Mouse (Mus musculus): ENCODE data around the gene Arfgap1. TPM values are rescaled to one million over a fixed set of nuclear protein-coding genes. Genes with fewer than 3 reads are reported as not detected.

Gene Arfgap1
- polyA plus RNA-seq, 1 experiment: 2.9 TPM

DNA sequence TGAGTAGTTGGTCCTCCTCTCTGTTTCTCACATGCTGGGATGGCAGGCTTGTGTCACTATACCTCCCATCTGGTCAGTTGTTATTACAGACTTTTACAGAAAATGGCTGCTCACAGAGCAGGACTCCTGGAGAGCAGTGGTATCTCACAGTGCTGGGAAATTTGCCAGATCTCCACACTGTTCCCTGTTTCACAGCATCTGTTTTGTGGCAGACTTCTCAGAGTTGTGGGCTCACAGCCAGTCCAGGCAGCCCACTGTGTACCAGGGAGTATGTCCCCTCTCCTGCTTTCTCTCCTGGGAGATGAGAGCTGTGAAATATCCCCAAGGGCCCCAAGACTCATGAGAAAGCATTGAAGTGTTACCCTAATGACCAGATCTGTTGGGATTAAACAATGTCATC, 25.2 kb upstream of the Arfgap1 start:
- H3K9me3 ChIP-seq (ENCODE audit: control insufficient read depth, low read length): no peaks in the 10 kb centered on the region
- no peaks in the 10 kb centered on the region for H3K27me3 ChIP-seq (ENCODE audit: control insufficient read depth)
- H3K4me3 ChIP-seq (replicated peaks): no peak overlapping the region
- no peaks in the 10 kb centered on the region for H3K36me3 ChIP-seq (ENCODE audit: control insufficient read depth)
- H3K4me1 ChIP-seq (ENCODE audit: control insufficient read depth): no peaks in the 10 kb centered on the region
- TF ChIP-seq TAL1 (IDR thresholded peaks at IDR 0.05; ENCODE audit: low read length): no peak
- no peak for TF ChIP-seq GATA1 (IDR thresholded peaks at IDR 0.05; ENCODE audit: low read length)

DNA sequence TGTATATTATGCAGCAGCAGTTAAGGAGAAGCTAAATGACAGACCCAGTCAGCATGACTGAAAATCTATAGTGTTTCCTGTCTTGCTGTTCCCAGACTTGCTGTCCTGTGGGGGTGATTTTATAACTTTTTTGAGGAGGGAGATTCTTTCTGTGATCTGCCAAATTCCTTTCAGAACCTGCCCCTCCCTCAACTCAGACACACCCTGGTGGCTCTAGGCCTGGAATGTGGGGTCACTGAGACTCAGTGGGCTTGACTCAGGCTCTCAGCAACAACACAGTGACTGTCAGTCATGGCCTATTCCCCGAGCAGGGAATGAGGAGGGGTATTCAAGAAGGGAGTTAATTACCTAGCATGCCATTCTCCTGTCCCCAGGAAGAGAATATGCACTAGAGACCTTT, 17.1 kb upstream of the Arfgap1 start:
- H3K4me1 ChIP-seq (ENCODE audit: control insufficient read depth): no peaks in the 10 kb centered on the region
- TF ChIP-seq TAL1 (IDR thresholded peaks at IDR 0.05; ENCODE audit: low read length) (no peak), GATA1 (IDR thresholded peaks at IDR 0.05; ENCODE audit: low read length) (no peak)
- H3K27me3 ChIP-seq (ENCODE audit: control insufficient read depth): peaks cover 40% of the 10 kb centered on the region
- no peaks in the 10 kb centered on the region for H3K9me3 ChIP-seq (ENCODE audit: control insufficient read depth, low read length)
- H3K4me3 ChIP-seq (replicated peaks): no peak overlapping the region
- no peaks in the 10 kb centered on the region for H3K36me3 ChIP-seq (ENCODE audit: control insufficient read depth)

DNA sequence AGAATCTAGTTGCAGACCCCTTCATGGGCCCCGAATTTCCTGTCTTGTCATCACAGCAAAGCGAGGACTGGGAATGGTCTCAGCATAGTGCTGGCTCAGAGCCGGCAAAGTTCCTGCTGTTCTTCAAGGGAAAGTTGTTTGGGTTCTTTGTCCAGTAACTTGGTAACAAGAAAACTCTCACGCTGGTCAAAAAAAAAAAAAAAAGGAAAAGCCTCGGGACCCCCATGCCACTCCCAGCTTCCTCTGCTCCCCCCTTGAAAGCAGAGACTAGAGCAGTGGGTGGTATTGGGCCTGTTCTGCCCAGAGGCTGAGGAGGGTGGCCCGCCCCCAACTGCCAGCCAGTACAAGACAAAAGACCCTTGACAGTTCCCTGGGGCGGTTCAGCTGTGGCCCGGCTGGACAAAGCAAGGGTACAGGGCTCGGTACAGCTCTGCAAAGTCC, 14.3 kb upstream of the Arfgap1 start:
- no peaks in the 10 kb centered on the region for H3K9me3 ChIP-seq (ENCODE audit: control insufficient read depth, low read length)
- peaks cover 62% of the 10 kb centered on the region for H3K27me3 ChIP-seq (ENCODE audit: control insufficient read depth)
- no peak for TF ChIP-seq TAL1 (IDR thresholded peaks at IDR 0.05; ENCODE audit: low read length)
- TF ChIP-seq GATA1 (IDR thresholded peaks at IDR 0.05; ENCODE audit: low read length): no peak
- no peaks in the 10 kb centered on the region for H3K4me1 ChIP-seq (ENCODE audit: control insufficient read depth)
- no peak overlapping the region for H3K4me3 ChIP-seq (replicated peaks)
- no peaks in the 10 kb centered on the region for H3K36me3 ChIP-seq (ENCODE audit: control insufficient read depth)

DNA sequence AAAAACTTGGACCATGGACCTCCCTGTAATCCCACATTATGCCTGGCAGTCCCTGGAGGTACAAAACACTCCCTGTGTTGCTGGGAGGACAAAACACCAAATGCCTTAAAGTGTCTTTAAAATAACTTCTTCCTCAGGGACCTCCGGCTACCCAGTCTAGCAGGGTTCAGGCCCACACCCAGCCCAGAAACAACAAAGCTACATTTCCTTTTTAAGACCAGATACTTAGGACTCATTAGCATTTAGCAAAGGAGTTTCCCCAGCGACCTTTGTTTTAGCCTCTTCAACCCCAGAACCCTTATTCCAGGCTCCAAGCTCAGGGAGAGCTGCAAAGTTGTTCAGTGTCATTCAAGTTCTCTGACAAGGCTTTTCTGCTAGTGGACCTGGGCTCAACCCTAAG, 13.4 kb upstream of the Arfgap1 start:
- no peaks in the 10 kb centered on the region for H3K36me3 ChIP-seq (ENCODE audit: control insufficient read depth)
- no peaks in the 10 kb centered on the region for H3K4me1 ChIP-seq (ENCODE audit: control insufficient read depth)
- peaks cover 67% of the 10 kb centered on the region for H3K27me3 ChIP-seq (ENCODE audit: control insufficient read depth)
- no peak for TF ChIP-seq GATA1 (IDR thresholded peaks at IDR 0.05; ENCODE audit: low read length)
- no peak for TF ChIP-seq TAL1 (IDR thresholded peaks at IDR 0.05; ENCODE audit: low read length)
- H3K9me3 ChIP-seq (ENCODE audit: control insufficient read depth, low read length): no peaks in the 10 kb centered on the region
- no peak overlapping the region for H3K4me3 ChIP-seq (replicated peaks)

DNA sequence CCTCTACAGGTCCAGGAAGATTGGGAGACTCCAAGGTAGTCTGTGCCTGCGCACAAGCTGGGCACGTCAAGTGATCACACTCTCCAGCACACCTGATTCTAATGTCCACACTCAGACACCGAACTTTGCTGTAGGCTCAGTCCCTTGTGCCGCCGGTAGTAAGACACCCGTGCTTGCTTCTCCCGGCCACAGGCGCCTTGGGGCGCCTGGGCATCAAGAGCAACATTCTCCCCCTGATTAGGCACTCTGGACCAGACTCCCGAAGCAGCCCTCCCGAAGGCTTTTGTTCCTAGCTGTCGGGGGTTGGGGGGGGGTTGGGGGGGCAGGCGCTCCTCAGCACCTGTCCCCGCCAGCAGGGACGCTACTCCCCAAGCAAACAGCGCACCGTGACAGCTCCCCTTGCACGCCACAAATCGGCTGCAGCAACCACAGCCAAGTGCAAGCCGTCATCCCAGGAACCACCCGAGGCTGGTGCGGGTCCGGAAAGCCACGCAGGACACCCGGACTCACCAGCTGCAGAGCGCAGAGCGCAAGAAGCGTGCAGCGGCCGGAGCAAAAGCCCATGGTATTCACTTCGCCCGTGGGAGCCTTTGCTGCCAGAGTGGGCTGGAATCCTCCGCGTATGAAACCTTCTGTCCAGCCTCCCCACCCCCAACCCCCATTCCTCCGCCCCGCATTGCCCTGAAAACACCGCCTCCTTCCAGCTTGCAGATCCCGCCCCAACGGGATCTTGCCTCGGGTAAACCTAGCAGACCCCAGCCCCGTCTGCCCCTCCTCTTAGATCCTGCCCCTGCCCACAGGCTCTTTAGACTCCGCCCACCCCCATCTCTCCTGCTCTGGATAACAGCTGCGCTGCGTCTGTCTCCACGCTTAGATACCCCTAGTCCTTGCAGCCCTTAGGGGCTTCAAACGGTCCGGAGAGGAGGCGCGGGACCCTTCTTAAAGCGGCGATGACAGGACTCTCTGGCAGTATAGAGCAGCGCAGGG, 12.7 kb upstream of the Arfgap1 start, which contains the start of gene Nkain4:
Nkain4 (minus strand) TSS at position 639 of the 987 bp plus-strand sequence.
- no peak for TF ChIP-seq GATA1 (IDR thresholded peaks at IDR 0.05; ENCODE audit: low read length)
- no peak for TF ChIP-seq TAL1 (IDR thresholded peaks at IDR 0.05; ENCODE audit: low read length)
- H3K27me3 ChIP-seq (ENCODE audit: control insufficient read depth): peaks cover 69% of the 10 kb centered on the region

DNA sequence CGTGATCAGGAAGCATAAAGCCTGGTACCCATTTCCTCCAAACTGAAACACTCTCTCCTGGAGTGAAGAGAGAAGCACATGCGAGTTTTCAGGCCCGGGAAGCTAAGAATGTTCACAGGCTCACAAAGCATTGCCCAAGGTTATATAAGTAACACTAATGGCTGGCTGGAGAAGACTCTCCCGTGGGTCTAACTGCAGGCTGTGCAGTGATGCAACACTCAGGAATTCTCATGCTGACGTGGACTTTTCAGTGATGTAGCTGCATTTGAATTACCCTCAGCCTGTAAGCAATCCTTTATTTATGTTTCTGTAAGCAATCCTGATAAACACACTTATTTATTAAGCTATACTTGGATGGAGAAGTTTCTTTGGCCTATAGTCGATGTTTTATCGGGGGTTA, 7.4 kb upstream of the Arfgap1 start:
- no peak overlapping the region for H3K4me3 ChIP-seq (replicated peaks)
- peaks cover 21% of the 10 kb centered on the region for H3K4me1 ChIP-seq (ENCODE audit: control insufficient read depth)
- no peak for TF ChIP-seq GATA1 (IDR thresholded peaks at IDR 0.05; ENCODE audit: low read length)
- no peak for TF ChIP-seq TAL1 (IDR thresholded peaks at IDR 0.05; ENCODE audit: low read length)
- no peaks in the 10 kb centered on the region for H3K9me3 ChIP-seq (ENCODE audit: control insufficient read depth, low read length)
- peaks cover 33% of the 10 kb centered on the region for H3K27me3 ChIP-seq (ENCODE audit: control insufficient read depth)
- H3K36me3 ChIP-seq (ENCODE audit: control insufficient read depth): no peaks in the 10 kb centered on the region

More for the DNA sequence above, 12.7 kb upstream of the Arfgap1 start, which contains the start of gene Nkain4:
- Histone ChIP-seq H3K36me3 (ENCODE audit: control insufficient read depth) (no peaks in the 10 kb centered on the region), H3K4me1 (ENCODE audit: control insufficient read depth) (no peaks in the 10 kb centered on the region), H3K9me3 (ENCODE audit: control insufficient read depth, low read length) (no peaks in the 10 kb centered on the region), H3K4me3 (replicated peaks) (no peak within 1 kb of the TSS)

DNA sequence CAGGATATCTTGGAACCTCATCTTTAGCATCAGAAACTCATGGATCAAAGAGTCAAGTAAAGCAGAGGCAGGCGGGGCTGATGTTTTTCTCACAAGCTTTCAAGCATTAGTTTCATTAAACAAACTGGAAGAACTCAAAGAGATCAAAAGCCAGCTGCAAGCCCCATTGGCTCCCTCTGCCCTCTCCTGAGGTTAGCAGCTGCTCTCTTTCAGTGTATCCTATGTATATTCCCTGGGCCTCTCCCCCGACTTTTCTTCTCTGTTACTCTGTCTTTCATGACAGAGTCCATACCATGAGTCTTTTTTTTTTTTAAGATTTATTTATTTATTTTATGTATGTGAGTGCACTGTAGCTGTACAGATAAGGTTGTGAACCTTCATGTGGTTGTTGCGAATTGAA, 6.8 kb upstream of the Arfgap1 start:
- Histone ChIP-seq H3K9me3 (ENCODE audit: control insufficient read depth, low read length) (no peaks in the 10 kb centered on the region), H3K36me3 (ENCODE audit: control insufficient read depth) (no peaks in the 10 kb centered on the region), H3K4me3 (replicated peaks) (no peak overlapping the region), H3K4me1 (ENCODE audit: control insufficient read depth) (peaks cover 23% of the 10 kb centered on the region), H3K27me3 (ENCODE audit: control insufficient read depth) (peaks cover 27% of the 10 kb centered on the region)
- TF ChIP-seq GATA1 (IDR thresholded peaks at IDR 0.05; ENCODE audit: low read length) (no peak), TAL1 (IDR thresholded peaks at IDR 0.05; ENCODE audit: low read length) (no peak)

DNA sequence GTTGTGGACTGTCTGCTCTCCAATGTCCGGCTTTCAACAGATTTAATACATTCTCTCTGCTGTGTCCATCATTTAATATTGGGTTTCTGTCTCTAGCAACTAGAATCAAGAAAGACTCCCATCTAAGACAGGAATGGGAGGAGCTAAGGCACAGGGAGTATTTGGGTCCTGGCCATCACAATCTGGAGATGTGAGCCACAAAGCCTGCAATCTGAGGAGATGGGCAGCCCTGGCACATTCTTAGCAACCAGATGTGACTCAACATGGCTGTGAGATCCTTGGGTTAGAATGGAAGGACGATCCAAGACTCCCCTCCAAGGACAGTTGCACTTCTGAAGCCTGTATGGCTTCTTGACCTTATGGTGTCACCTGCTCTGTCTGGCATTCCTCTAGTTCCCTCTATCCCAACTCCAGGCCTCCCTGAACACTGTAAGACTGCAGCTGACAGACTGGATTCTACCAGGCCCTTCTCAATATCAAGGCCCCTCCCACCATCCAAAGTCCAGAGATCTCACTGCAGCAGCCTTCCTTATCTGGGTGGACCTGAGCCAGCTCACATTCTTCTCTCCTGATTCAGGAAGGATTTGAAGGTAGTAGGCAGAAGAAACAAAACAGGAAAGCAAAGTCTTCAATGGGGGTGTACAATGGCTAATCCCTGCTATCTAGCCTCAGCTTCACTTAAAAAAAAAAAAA, 4.3 kb upstream of the Arfgap1 start:
- H3K4me1 ChIP-seq (ENCODE audit: control insufficient read depth): peaks cover 38% of the 10 kb centered on the region
- peaks cover 7% of the 10 kb centered on the region; the same call in 1 of the 2 replicates for H3K27me3 ChIP-seq (ENCODE audit: control insufficient read depth)
- H3K9me3 ChIP-seq (ENCODE audit: control insufficient read depth, low read length): no peaks in the 10 kb centered on the region
- no peak overlapping the region for H3K4me3 ChIP-seq (replicated peaks)
- TF ChIP-seq GATA1 (IDR thresholded peaks at IDR 0.05; ENCODE audit: low read length) (no peak), TAL1 (IDR thresholded peaks at IDR 0.05; ENCODE audit: low read length) (no peak)
- no peaks in the 10 kb centered on the region for H3K36me3 ChIP-seq (ENCODE audit: control insufficient read depth)

DNA sequence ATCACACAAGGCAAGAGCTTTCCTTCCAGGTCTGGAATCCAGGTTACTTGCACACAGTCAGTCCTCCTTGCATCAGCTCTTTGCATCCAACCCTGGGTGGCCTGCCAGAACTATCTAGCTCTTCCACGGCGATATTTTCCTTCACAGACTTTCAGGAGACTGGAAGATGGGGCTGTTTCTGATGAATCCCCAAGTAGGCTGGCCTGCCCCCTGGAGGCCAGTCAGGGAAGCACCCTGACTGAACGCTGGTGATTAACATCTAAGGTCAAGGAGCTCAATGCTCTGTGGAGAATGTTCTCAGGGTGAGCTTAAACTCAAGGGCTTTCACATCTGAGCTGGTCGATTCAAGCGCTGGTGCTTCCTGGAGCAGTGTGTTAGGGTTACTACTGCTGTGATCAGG, 3.1 kb upstream of the Arfgap1 start:
- H3K27me3 ChIP-seq (ENCODE audit: control insufficient read depth): peaks cover 2% of the 10 kb centered on the region; the same call in 1 of the 2 replicates
- H3K36me3 ChIP-seq (ENCODE audit: control insufficient read depth): peaks cover 3% of the 10 kb centered on the region
- H3K4me1 ChIP-seq (ENCODE audit: control insufficient read depth): peaks cover 48% of the 10 kb centered on the region
- no peak for TF ChIP-seq GATA1 (IDR thresholded peaks at IDR 0.05; ENCODE audit: low read length)
- no peak for TF ChIP-seq TAL1 (IDR thresholded peaks at IDR 0.05; ENCODE audit: low read length)
- no peak overlapping the region for H3K4me3 ChIP-seq (replicated peaks)
- no peaks in the 10 kb centered on the region for H3K9me3 ChIP-seq (ENCODE audit: control insufficient read depth, low read length)
